Mouse (Mus musculus) gastrocnemius, adult 18-20 months (tissue): ENCODE measurements around the gene Smtnl1. TPM values are rescaled to one million over a fixed set of nuclear protein-coding genes. Genes with fewer than 3 reads are reported as not detected.

Experiments used
- DNase-seq: peaks from one replicate; pipeline ENCODE4 v3.0.0; 2021; ENCODE audit warnings: low spot score
- long read RNA-seq, 2 experiments: library from polyadenylated mRNA; stranded (forward); transcript quantifications; one replicate each; pipeline ENCODE4 v2.0.0; 2021
- total RNA-seq, 2 experiments: library from RNA; stranded (reverse); gene quantifications; 2 replicates each; pipeline ENCODE4 v1.2.3; 2021

Smtnl1 gene
- 100 to 1,000 TPM; 104 to 119 TPM for total RNA-seq
- long read RNA-seq, experiment 1, transcript Smtnl1-201 (8 exons, 1,761 nt) = major isoform, 34 of 36 reads
- long read RNA-seq, experiment 1, partial matches to known transcripts = 1 of 36 reads
- long read RNA-seq, experiment 1, other reads (novel, unspliced or antisense) = 1 of 36 reads
- long read RNA-seq, experiment 2, transcript Smtnl1-201 (8 exons, 1,761 nt) = major isoform, 37 of 43 reads
- long read RNA-seq, experiment 2, partial matches to known transcripts = 5 of 43 reads
- long read RNA-seq, experiment 2, other reads (novel, unspliced or antisense) = 1 of 43 reads

- no peak for DNase-seq
Observed at GRCm38 (mm10) chr2:84822552-84822951, at the start of gene Smtnl1. Gene Smtnl1, minus strand, starts transcription at chr2:84822652.

- no peak for DNase-seq
Observed at GRCm38 (mm10) chr2:84870623-84871160, 48.2 kb upstream of the Smtnl1 start.

GRCm38 (mm10) chr2:84868977-84869376 is 46.5 kb upstream of the Smtnl1 start:
- DNase-seq = no peak

DNA sequence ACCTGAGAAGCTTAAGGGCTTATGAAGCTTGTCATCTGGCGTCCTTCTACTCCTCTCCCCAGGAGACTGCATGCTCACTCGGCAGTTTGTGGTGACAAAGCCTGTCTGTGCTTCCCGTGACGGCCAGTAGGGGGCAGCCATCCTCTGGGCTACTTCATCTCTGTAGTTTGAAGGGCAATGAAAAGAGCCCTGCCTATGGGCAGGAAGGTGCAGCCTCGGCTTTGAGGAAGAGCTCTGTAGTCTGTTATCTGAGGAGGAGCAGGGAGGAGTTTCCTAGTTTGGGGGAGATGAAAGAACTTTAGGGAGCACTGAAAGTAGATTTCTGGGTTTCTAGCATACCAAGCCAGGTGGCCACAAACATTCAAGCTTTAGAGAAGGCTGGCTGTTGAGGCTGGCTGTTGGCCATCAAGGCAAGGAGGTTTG is 46.1 kb upstream of the Smtnl1 start:
- peak; percentile 56 for DNase-seq

GRCm38 (mm10) chr2:84865616-84866571 is 43.4 kb upstream of the Smtnl1 start:
- DNase-seq = peak; percentile 51

DNA sequence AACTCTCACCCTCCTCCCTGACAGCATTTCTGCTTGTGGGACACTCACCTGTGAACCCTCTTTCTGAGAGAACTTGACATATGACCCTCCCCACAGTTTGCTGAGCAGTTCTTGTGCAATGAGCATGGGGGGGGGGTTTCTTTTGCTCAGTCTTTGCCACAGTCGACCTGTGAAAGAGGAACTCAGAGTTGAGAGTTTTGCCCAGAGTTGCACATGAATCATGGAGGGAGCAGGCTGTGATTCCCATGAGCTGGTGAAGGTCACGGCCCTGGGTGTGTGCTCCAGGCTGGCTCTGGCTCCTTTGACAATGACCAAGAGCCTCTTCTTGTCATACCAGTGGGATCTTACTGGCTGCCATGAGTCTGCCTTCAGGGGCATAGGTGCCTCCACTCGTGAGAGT is 39.8 kb upstream of the Smtnl1 start:
- DNase-seq = no peak

GRCm38 (mm10) chr2:84861430-84861829 is 39.0 kb upstream of the Smtnl1 start:
- no peak for DNase-seq

DNA sequence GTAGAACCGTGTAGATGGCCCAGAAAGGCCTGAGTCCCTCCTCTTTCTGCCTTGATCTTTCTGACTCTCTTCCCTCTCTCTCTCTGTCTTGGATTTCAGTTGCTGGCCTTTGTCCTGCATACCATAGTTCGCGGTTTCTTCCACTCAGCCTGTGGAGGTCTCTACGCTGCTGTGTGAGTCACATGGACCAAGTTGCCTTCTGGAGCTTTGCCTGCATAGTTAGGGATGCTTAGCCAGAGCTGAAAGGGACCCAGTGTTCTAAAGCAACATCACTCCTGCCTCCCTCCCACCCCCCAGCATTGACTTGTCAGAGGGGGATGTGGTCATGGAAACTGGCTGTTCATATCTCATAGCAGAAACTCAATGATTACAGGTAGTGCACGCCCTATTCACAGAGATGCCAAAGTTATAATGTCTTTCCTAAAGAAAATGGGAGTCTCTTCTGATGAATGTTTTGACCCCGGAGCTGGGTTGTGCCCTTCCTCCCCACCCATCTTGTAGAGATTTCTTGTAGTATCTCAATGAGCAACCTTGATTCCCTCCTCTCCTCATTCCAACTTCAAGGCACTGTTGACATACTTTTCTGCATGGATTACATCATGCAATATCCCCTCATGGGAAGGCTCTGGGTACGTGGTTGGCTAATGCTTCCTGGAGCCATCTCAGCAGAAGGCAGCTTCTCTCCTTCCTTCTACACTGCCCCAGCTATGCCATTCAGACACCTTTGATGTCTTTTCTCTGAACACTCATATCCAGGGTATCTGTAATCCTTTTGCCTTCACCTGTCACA is 37.7 kb upstream of the Smtnl1 start:
- no peak for DNase-seq

DNA sequence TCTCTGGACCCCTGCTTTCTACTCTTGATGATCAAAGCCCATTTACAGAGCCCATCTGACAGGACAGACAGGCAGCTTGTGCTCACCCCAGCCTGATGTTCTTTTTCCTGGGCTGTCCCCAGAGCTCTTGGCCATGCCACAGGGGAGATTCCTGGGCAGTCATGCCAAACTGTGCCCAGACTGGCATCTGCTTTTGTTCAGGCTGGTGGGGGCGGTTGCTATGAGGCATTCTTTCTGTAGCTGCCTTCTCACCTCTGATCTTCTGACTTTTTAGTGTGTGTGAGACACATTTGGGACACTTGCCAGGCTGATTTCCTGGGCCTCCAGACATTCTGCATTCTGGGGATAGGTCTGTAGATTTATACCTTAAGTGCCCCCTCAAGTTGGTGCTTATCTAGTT is 36.1 kb upstream of the Smtnl1 start:
- no peak for DNase-seq

- DNase-seq = peak; percentile 58
Observed at GRCm38 (mm10) chr2:84855732-84856131, 33.3 kb upstream of the Smtnl1 start.

DNA sequence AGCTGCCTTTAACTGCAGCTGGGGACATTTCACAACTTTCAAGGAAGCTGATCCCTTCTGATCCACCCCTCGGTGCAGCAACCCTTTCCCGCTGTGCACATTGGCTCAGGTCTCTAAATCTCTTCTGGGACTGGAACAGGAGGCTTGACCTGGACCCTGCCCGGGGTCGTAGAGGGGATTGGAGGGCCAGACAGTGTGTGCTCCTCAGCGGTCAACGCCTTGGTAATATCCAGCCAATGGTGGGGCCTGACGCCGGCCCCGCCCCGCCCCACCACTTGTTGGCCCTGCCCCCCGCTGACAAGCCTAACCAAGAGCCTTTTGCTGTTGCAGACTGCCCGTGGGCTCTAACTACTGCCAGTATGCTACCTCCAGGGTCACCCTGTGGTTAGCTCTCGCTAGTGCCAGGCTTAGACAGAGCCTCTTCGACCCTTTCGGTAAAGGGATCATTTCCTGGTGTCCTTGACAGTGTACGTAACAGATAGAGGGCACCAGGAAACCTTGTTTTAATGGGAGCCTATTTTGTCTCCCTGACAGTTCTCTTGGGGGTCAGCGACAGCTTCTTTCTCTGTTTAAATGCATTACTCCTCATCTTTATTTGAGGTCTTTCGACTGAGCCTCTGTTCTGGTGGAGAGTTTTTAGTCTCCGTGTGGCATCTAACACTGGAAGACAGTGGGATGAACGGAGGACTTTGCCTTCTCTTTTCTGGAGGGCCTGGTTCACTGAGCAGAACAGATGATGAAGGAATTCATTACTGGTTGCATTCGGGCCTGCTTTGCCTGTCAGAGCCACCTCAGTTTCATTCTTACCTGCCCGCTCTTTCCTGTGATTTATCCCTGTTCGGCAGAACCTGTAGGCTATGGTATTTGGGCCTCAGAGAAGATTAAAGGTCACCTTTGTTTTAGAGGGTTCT is 28.9 kb upstream of the Smtnl1 start:
- peak; percentile 84 for DNase-seq

DNA sequence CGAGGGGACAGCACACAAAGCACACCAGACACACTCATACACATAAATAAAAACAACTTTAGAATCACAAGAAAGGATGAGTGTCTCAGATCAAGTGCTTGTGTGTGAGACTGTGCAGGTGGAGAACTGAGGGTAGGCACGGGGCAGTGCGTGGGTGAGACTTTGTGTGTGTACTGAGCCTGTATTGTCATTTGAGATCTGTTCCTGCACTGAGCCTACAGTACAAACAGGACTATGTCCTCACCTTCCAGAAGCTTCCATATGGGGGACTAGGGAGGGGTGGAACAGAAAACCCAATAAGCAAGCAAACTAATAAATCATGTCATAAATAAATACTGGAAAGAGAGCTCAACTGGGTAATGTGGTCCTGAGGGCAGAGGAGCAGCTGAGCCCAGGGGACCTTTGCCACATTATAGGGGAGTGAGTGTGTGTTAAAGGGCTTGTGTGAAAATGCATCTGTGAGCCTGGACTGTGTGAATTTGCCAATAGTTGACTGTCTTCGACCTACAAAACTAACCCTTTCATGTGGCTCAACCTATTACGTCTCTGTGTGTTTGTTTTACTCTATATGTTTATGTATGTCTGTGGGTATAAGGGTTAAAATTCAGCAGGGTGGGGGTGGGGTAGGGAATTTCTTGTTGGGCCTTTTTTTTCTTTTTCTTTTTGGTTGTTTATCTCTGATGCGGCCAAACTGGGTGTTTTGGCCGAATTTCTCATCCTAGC is 28.1 kb upstream of the Smtnl1 start:
- DNase-seq = no peak

DNA sequence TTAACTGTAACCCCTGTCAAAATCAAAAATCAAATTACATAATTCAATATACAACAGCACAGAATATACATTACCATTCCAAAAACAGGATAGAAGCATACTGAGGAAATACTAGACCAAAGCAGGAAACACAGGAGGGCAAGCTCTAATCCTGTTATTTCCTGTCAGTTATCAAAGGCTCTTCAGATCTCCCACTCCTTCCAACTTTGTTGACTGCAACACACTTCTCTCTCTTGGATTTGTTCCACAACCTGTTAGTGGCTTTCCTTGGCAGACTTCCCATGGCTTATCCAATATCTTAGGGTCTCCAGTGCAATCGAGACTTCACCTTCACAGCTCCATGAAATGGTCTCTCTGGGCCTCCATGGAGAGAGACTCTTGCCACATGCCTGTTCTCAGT is 22.8 kb upstream of the Smtnl1 start:
- no peak for DNase-seq

GRCm38 (mm10) chr2:84843654-84844053 is 21.2 kb upstream of the Smtnl1 start:
- DNase-seq = no peak

- DNase-seq = no peak
Observed at GRCm38 (mm10) chr2:84841905-84842304, 19.5 kb upstream of the Smtnl1 start.

DNA sequence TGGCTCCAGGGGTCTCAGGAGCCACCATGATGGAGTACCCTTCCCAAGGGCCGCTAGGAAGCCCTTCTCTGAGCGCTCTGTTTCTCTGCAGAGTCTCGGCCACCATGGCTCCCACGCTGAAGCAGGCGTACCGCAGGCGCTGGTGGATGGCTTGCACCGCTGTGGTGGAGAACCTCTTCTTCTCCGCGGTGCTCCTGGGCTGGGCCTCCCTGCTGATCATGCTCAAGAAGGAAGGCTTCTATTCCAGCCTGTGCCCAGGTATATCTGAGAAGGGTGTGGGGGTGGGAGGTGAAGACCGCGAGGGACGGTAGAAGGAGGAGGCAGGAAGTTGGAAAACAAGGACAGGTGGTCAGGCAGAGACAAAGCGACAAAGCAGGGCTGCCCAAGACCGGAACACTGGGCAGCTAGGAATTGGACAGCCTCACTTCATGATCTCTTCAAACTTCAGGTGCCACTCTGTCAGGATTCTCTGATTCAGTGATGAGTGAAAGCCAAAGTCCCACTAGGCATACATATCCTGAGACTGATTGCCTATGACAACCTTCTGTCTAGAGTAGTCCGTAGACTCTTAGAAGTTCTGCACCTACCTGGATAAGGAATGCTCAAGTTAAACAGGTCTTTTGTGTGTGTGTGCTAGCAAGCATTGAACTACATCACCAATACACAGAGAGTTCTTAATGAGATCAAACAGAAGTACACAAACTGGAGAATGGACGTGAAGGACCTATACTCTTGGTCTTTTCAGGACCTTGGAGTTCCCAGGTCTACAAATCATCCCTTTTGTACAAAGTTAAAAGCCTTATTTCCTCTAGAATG is 18.5 kb upstream of the Smtnl1 start:
- no peak for DNase-seq

DNA sequence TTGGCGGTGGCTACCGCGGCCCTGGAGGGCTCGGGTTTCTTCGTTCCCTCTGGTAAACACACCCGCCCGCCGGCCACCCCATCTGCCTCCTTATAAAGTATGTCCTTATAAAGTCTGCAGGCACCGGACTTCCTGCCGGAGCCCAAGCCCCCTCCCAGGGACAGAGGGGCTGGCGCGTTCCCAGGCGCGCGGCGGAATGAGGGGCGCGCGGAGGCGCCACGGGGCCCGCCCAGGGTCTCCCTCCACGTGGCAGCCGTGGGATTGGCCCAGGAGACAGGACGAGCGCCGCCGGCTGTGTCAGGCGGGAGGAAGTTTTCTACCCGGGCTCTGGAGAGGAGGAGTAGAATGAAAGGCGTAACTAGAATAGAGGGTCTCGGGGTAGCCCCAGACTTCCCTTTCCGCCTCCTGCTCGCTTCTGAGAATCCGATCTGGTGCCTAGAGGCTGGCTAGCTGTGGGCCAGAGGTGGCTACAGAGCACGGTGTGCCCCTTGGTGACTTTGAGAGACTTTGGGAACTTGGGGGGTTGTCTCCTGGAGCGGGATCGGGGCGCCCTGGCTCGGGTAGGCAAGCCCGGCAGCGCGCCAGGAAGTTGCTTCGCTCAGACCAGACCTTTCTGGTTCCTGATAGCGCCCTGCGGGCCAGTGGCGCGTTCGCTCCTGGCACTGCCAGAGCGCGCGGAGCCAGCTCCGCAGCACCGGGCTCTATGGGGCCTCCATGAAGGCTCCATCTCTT is 17.7 kb upstream of the Smtnl1 start:
- DNase-seq = peak; percentile 76
